Mouse (Mus musculus) left cerebral cortex, adult 8-10 months (tissue): ENCODE measurements at regions not wholly inside any gene's neighbourhood (a gene's known extent, or its start where the extent isn't known, plus 50 kb on each side); places are given as distances from the start of the nearest gene placed in this dataset.

Source experiments
- DNase-seq, 2 experiments: peaks; one replicate each; pipeline ENCODE4 v3.0.0; 2022; ENCODE audit warnings: low spot score in 2 of 2

- no peak for DNase-seq
These were observed 273.2 kb downstream of the Rwdd3 start for GRCm38 (mm10) chr3:120898258-120898657.

- DNase-seq = no peak
These were observed 273.7 kb downstream of the Rwdd3 start for GRCm38 (mm10) chr3:120897758-120898157.

- peak in 1 of 2 experiments; percentile 32 for DNase-seq
These were observed 274.3 kb downstream of the Rwdd3 start for GRCm38 (mm10) chr3:120897221-120897620.

- peak; percentile 48 to 82 for DNase-seq
These were observed 285.2 kb downstream of the Rwdd3 start for GRCm38 (mm10) chr3:120886063-120886841.

GRCm38 (mm10) chr3:120885401-120885800 is 286.1 kb downstream of the Rwdd3 start:
- no peak for DNase-seq

GRCm38 (mm10) chr3:120884189-120884588 is 287.3 kb downstream of the Rwdd3 start:
- DNase-seq = no peak

- DNase-seq = no peak
These were observed 287.8 kb downstream of the Rwdd3 start for GRCm38 (mm10) chr3:120883650-120884049.

- DNase-seq = no peak
These were observed 292.1 kb downstream of the Rwdd3 start for GRCm38 (mm10) chr3:120879409-120879808.

GRCm38 (mm10) chr3:120875740-120876139 is 295.8 kb downstream of the Rwdd3 start:
- no peak for DNase-seq

- no peak for DNase-seq
These were observed 306.5 kb downstream of the Rwdd3 start for GRCm38 (mm10) chr3:120865036-120865435.

- DNase-seq = no peak
These were observed 309.9 kb downstream of the Rwdd3 start for GRCm38 (mm10) chr3:120861641-120862040.

GRCm38 (mm10) chr3:120858281-120858680 is 313.2 kb downstream of the Rwdd3 start:
- DNase-seq = no peak

GRCm38 (mm10) chr3:120854322-120854721 is 317.2 kb downstream of the Rwdd3 start:
- no peak for DNase-seq

- DNase-seq = no peak
These were observed 327.9 kb downstream of the Rwdd3 start for GRCm38 (mm10) chr3:120843623-120844022.

- no peak for DNase-seq
These were observed 348.0 kb downstream of the Rwdd3 start for GRCm38 (mm10) chr3:120823536-120823935.

- no peak for DNase-seq
These were observed 359.6 kb downstream of the Rwdd3 start for GRCm38 (mm10) chr3:120811901-120812300.

- no peak for DNase-seq
These were observed 361.0 kb downstream of the Rwdd3 start for GRCm38 (mm10) chr3:120810527-120810926.

GRCm38 (mm10) chr3:120810048-120810447 is 361.4 kb downstream of the Rwdd3 start:
- no peak for DNase-seq

GRCm38 (mm10) chr3:120786659-120787058 is 384.8 kb downstream of the Rwdd3 start:
- DNase-seq = peak; percentile 43 to 58

GRCm38 (mm10) chr3:120781486-120781885 is 390.0 kb downstream of the Rwdd3 start:
- DNase-seq = no peak

- DNase-seq = no peak
These were observed 392.4 kb downstream of the Rwdd3 start for GRCm38 (mm10) chr3:120779091-120779490.

GRCm38 (mm10) chr3:120774951-120775350 is 396.5 kb downstream of the Rwdd3 start:
- no peak for DNase-seq

GRCm38 (mm10) chr3:120761681-120762080 is 409.8 kb downstream of the Rwdd3 start:
- DNase-seq = no peak
